Mouse (Mus musculus) kidney, adult 2 months (tissue): ENCODE data around the gene Snx30.

Experiments
- CTCF ChIP-seq: fragments of 200-500 bp; conservative IDR thresholded peaks from 2 replicates; pipeline ENCODE4 v1.5.1; 2011; ENCODE audit warnings: low read depth, mild to moderate bottlenecking, control low read depth, low read length, moderate library complexity, mixed read lengths; ENCODE audit not compliant: insufficient read depth, insufficient read length
- POLR2A ChIP-seq: fragments of 200-500 bp; IDR thresholded peaks from one replicate; pipeline ENCODE4 v1.6.1; 2011; ENCODE audit warnings: low read depth, low read length, control low read depth

GRCm38 (mm10) chr4:59868086-59868485, 62.4 kb downstream of the Snx30 start:
- TF ChIP-seq CTCF, result no peak
- no peak for TF ChIP-seq POLR2A
